Mouse (Mus musculus) hindbrain, postnatal 0 days (tissue): Measurements from ENCODE around the gene Ppm1a. TPM values are rescaled to one million over a fixed set of nuclear protein-coding genes. Genes with fewer than 3 reads are reported as not detected.
A peak's percentile ranks its signal among the peaks of the same experiment; 100 is the strongest.

Source experiments
- ATAC-seq: fragments of 200-750 bp; cut with Nextera tagmentation; 2 replicates; pipeline ENCODE4 v1.8.0; 2017; ENCODE audit warnings: mild to moderate bottlenecking, moderate TSS enrichment, moderate library complexity
- DNase-seq: peaks from one replicate; pipeline ENCODE4 v3.0.0-alpha.2; 2015; ENCODE audit warnings: low spot score
- H3K27ac ChIP-seq: fragments of 300-500 bp; sonication (generic); 2 replicates; pipeline ENCODE4 v1.5.1; 2014; ENCODE audit warnings: mild to moderate bottlenecking
- H3K27me3 ChIP-seq: fragments of 300-500 bp; sonication (generic); 2 replicates; pipeline ENCODE4 v1.6.1; 2014; ENCODE audit warnings: low read length, mixed read lengths; ENCODE audit not compliant: insufficient read depth
- H3K36me3 ChIP-seq: fragments of 300-500 bp; sonication (generic); 2 replicates; pipeline ENCODE4 v1.6.1; 2014; ENCODE audit warnings: low read length, mixed read lengths; ENCODE audit not compliant: insufficient read depth
- H3K4me1 ChIP-seq: fragments of 300-500 bp; sonication (generic); 2 replicates; pipeline ENCODE4 v1.6.1; 2014; ENCODE audit warnings: antibody characterized with exemption, low read length, mixed read lengths; ENCODE audit not compliant: insufficient read depth
- H3K4me2 ChIP-seq: fragments of 300-500 bp; sonication (generic); 2 replicates; pipeline ENCODE4 v1.6.1; 2014; ENCODE audit warnings: low read depth, mild to moderate bottlenecking, low read length, moderate library complexity, mixed read lengths
- H3K4me3 ChIP-seq: fragments of 300-500 bp; sonication (generic); 2 replicates; pipeline ENCODE4 v1.5.1; 2014; ENCODE audit warnings: low read length
- H3K9ac ChIP-seq: fragments of 300-500 bp; sonication (generic); replicated peaks from 2 replicates; pipeline ENCODE4 v1.6.1; 2014; ENCODE audit warnings: mild to moderate bottlenecking, low read length, moderate library complexity, mixed read lengths
- H3K9me3 ChIP-seq: fragments of 300-500 bp; sonication (generic); 2 replicates; pipeline ENCODE4 v1.6.1; 2016; ENCODE audit warnings: low read length, mixed read lengths
- CTCF ChIP-seq: IDR thresholded peaks from 2 replicates; pipeline ENCODE4 v1.5.1; 2016; ENCODE audit warnings: antibody characterized with exemption, control low read depth, low read depth
- WGBS: fragments of 180-500 bp; shearing (Covaris S2); extraction: QIAGEN DNeasy Blood & Tissue Kit; methylation state at CpG from one replicate; pipeline ENCODE4 v1.1.7; 2014; 5-methylcytosine and 5-hydroxymethylcytosine counted together
- polyA plus RNA-seq: library from polyadenylated mRNA; unstranded; fragments of >200 nt; fragmentation: Nextera tagmentation; extraction: Ambion mirVana; gene quantifications from 2 replicates; pipeline ENCODE4 v1.2.1, GENCODE M21; 2015
- total RNA-seq: library from RNA; depleted of rRNA; stranded (reverse); fragments of >200 nt; gene quantifications from 2 replicates; pipeline ENCODE4 v1.2.3, GENCODE M21; 2014

Ppm1a gene
- total and polyA plus RNA-seq, 2 experiments from 2014 or later: 79.1 to 126 TPM

DNA sequence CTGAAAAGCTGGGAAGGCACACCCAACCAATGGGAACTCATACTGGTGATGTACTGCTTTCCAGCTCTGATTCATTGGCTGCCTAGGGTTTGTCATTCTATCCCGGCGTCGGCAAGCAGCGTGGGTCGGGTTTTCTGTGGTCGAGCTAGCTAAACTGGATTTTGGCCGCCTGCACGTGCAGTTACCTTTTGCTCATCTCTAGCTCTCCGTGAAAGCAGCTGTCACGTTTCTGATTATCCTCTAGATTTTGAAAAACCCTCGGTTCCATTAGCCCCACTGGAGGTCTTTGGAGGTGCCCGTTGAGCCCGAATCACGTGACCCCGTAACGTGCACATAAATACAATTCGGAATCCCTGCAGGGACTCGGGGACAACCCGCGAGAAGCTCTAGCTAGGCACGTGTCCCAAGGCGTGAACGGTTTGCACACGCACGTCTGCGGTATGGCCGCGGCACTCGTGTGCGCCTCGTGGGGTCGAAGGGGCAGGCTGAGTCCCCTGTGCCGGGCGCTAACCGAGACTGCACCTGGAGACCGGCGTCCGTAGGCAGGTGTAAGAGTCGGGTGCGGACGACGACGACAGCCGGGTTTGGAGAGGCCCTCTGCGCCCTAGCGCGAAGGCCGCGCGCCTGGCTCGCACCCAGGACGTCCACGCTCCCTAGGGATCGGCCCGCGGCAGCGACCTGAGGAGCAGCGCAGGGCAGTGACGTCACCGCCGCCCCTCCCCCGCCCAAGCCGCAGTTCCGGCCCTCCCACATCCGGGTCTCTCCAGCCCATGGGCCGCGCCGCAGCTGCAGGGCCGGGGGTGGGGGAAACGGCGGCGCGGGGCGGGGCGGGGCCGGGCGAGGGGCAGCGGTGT, 3.3 kb downstream of the Ppm1a start:
- under 1% methylated on average over 52 of the region's 78 CpGs for WGBS
- TF ChIP-seq CTCF: no peak

DNA sequence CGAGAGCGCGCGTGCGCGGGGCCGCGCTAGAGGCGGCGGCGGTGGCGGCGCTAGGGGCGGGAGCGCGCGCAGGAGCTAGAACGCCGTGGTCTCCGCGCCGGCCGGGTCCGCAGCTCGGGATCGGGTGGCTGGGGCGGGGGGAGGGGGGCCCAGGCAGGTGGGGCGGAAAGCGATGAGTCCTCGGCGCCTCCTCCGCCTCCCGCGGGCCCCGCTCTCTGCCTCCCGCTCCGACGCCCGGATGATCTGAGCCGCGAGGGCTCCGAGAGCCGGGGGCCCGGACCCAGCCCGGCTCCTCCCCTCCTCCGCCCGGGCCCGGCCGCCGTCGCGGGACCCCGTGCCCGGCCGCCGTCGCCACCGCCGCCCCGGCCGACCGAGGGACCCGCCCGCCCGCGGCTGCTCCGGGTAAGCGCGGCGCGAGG, 4.0 kb downstream of the Ppm1a start:
- 2% methylated on average over 28 of the region's 71 CpGs for WGBS
- H3K9me3 ChIP-seq: no peaks in the 10 kb centered on the region
- H3K27ac ChIP-seq: peak overlapping the region; percentile 100
- H3K36me3 ChIP-seq: no peaks in the 10 kb centered on the region
- peak overlapping the region; percentile 71 for H3K4me2 ChIP-seq
- H3K27me3 ChIP-seq: no peaks in the 10 kb centered on the region
- ATAC-seq (no peak; the same call in none of the 2 replicates), DNase-seq (no peak)
- TF ChIP-seq CTCF: no peak
- H3K4me1 ChIP-seq: peaks cover 12% of the 10 kb centered on the region
- H3K9ac ChIP-seq: peak overlapping the region; percentile 100
- H3K4me3 ChIP-seq: peak overlapping the region; percentile 95

More for the DNA sequence above, 3.3 kb downstream of the Ppm1a start:
- Histone ChIP-seq H3K36me3 (no peaks in the 10 kb centered on the region), H3K27me3 (no peaks in the 10 kb centered on the region), H3K9ac (peak overlapping the region; percentile 100), H3K27ac (peak overlapping the region; percentile 100), H3K4me2 (peak overlapping the region; percentile 71), H3K9me3 (no peaks in the 10 kb centered on the region), H3K4me3 (peak overlapping the region; percentile 95), H3K4me1 (peaks cover 12% of the 10 kb centered on the region)
- DNase-seq (peak; percentile 98), ATAC-seq (peak; percentile 96)

DNA sequence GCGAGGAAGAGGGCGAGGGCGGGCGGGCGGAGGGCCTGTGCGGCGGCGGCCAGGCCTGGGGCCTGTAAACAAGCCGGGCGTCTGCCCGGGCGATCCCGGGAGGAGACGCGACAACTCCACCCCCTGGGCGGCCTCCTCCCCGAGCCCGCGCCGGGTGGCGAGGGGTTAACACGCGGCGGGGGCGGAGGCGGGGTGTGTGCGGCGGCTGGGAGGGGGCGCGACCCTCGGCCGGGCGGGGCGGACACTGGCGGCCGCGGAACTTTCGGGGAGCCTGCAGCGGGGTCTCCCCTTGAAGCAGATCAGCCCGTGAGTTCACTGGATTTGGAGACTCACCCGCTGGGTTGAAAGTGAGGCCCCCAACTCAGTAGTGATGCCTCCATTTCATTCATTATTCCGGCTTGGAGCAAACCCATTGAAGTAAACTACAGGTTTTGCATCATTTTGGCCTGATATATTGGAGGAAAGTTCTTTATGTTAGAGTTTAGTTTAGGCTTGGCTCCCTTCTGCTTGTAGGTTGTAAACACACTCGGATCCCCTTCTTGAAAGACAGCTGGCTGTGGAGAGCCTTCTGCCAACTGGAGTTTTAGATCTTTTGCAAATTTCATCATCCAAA, 4.5 kb downstream of the Ppm1a start:
- Histone ChIP-seq H3K4me2 (peak overlapping the region; percentile 71), H3K27ac (peak overlapping the region; percentile 100), H3K9ac (peak overlapping the region; percentile 100), H3K4me3 (peak overlapping the region; percentile 95), H3K9me3 (no peaks in the 10 kb centered on the region), H3K27me3 (no peaks in the 10 kb centered on the region), H3K4me1 (peaks cover 11% of the 10 kb centered on the region), H3K36me3 (no peaks in the 10 kb centered on the region)
- 1% methylated on average over 43 of the region's 43 CpGs for WGBS
- ATAC-seq (peak; percentile 25), DNase-seq (peak; percentile 76)
- TF ChIP-seq CTCF: no peak

DNA sequence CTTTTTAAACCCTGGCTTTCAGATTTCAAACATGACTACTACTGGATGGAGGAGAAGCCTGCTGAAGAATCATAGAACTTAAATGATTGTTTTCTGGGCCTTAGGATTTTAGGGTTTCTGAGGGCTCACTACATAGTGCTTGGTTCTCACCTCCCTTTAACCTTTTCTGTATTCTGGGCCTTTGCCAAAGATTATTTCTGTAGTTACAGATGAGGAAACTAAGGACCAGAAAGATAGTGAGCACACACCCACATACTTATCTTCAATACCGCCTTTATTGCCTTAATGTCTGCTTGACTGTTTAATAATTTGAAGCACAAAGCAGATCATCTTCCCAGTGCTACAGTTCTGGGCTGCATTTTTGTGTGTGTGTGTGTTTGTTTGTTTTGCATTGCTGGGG, 5.2 kb downstream of the Ppm1a start:
- no peak for TF ChIP-seq CTCF

DNA sequence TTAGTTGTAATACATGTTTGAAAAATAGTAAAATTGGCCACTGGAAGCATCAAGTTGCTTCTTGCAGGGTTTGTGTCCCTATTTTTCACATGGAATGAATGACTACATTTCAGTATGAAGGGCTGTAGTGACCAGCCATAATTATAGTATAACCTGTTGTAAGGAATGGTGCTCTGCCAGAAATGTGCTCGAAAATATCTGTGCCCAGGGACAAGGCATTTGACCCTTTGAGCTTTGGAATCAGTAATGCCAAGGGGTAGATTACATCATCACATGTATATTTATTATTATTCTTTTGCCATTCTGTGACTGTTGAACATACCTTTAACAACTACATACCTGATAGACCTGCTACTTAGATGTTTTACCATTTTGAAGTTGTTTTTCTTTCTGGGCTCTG, 5.9 kb downstream of the Ppm1a start:
- H3K4me1 ChIP-seq: peaks cover 8% of the 10 kb centered on the region
- DNase-seq (no peak), ATAC-seq (no peak)
- H3K36me3 ChIP-seq: no peaks in the 10 kb centered on the region
- no peak overlapping the region; the same call in 1 of the 2 replicates for H3K9ac ChIP-seq
- no peaks in the 10 kb centered on the region for H3K27me3 ChIP-seq
- no peak for TF ChIP-seq CTCF
- H3K4me2 ChIP-seq: peak overlapping the region; percentile 71
- 15% methylated on average over 1 of the region's 1 CpGs for WGBS
- no peaks in the 10 kb centered on the region for H3K9me3 ChIP-seq
- peak overlapping the region; percentile 95 for H3K4me3 ChIP-seq
- H3K27ac ChIP-seq: no peak overlapping the region

More for the DNA sequence above, 5.2 kb downstream of the Ppm1a start:
- peak overlapping the region; percentile 95 for H3K4me3 ChIP-seq
- WGBS: 43% methylated on average over 1 of the region's 1 CpGs
- no peak for ATAC-seq
- no peak for DNase-seq
- no peaks in the 10 kb centered on the region for H3K36me3 ChIP-seq
- H3K9me3 ChIP-seq: no peaks in the 10 kb centered on the region
- H3K4me2 ChIP-seq: peak overlapping the region; percentile 71
- H3K27me3 ChIP-seq: no peaks in the 10 kb centered on the region
- H3K4me1 ChIP-seq: peaks cover 8% of the 10 kb centered on the region
- H3K9ac ChIP-seq: peak overlapping the region; percentile 100
- no peak overlapping the region for H3K27ac ChIP-seq

DNA sequence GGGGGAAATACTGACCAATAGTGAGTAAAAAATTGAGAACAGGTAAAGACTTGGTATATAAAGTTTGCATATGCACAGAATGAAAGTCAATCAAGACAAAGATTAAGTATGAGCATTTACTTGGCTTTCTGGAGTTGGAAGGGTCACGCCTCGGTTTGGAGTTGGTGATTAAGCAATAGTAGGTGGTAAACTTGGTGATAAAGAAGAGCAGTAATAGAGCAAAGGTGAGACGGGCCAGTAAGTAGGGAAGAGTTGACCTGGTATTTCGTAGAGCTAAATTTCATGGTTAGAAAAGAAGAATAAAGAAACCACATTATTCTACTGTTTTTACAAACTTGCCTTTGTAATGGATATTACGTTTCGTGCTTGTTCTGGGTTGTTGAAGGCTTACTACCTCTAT, 10.6 kb downstream of the Ppm1a start:
- no peak for TF ChIP-seq CTCF
- H3K4me3 ChIP-seq: no peak overlapping the region
- no peak overlapping the region for H3K27ac ChIP-seq
- H3K9me3 ChIP-seq: no peaks in the 10 kb centered on the region
- H3K4me2 ChIP-seq: no peak overlapping the region
- WGBS: 88% methylated on average over 6 of the region's 6 CpGs
- no peaks in the 10 kb centered on the region for H3K36me3 ChIP-seq
- ATAC-seq (no peak), DNase-seq (no peak)
- H3K4me1 ChIP-seq: peaks cover 8% of the 10 kb centered on the region
- H3K27me3 ChIP-seq: no peaks in the 10 kb centered on the region
- no peak overlapping the region for H3K9ac ChIP-seq
